Mouse (Mus musculus) intestine, embryonic 16.5 days (tissue): ENCODE measurements around the gene Ren1. TPM values are rescaled to one million over a fixed set of nuclear protein-coding genes. Genes with fewer than 3 reads are reported as not detected.

ENCODE experiments used
- ATAC-seq: fragments of 200-750 bp; cut with Nextera tagmentation; 2 replicates; pipeline ENCODE4 v1.8.0; 2017; ENCODE audit warnings: moderate TSS enrichment, moderate library complexity
- H3K27ac ChIP-seq: fragments of 300-500 bp; sonication (generic); 2 replicates; pipeline ENCODE4 v1.5.1; 2014; ENCODE audit warnings: mild to moderate bottlenecking, low read length
- H3K27me3 ChIP-seq: fragments of 300-500 bp; sonication (generic); replicated peaks from 2 replicates; pipeline ENCODE4 v1.6.1; 2014; ENCODE audit warnings: low read length, control low read depth, mixed read lengths; ENCODE audit not compliant: control insufficient read depth, insufficient read depth
- H3K36me3 ChIP-seq: fragments of 300-500 bp; sonication (generic); 2 replicates; pipeline ENCODE4 v1.6.1; 2014; ENCODE audit warnings: low read length, control low read depth; ENCODE audit not compliant: control insufficient read depth, insufficient read depth
- H3K4me1 ChIP-seq: fragments of 300-500 bp; sonication (generic); 2 replicates; pipeline ENCODE4 v1.6.1; 2014; ENCODE audit warnings: low read length, control low read depth, mixed read lengths; ENCODE audit not compliant: control insufficient read depth, insufficient read depth
- H3K4me2 ChIP-seq: fragments of 300-500 bp; sonication (generic); 2 replicates; pipeline ENCODE4 v1.6.1; 2014; ENCODE audit warnings: low read depth, low read length, control low read depth
- H3K4me3 ChIP-seq: fragments of 300-500 bp; sonication (generic); 2 replicates; pipeline ENCODE4 v1.5.1; 2014; ENCODE audit warnings: mild to moderate bottlenecking, low read length
- H3K9ac ChIP-seq: fragments of 300-500 bp; sonication (generic); 2 replicates; pipeline ENCODE4 v1.6.1; 2014; ENCODE audit warnings: low read depth, low read length
- H3K9me3 ChIP-seq: fragments of 300-500 bp; sonication (generic); 2 replicates; pipeline ENCODE4 v1.6.1; 2016; ENCODE audit warnings: low read length, control low read depth; ENCODE audit not compliant: control insufficient read depth
- WGBS: fragments of 180-500 bp; shearing (Covaris S2); extraction: QIAGEN DNeasy Blood & Tissue Kit; methylation state at CpG from one replicate; pipeline ENCODE4 v1.1.7; 2014; 5-methylcytosine and 5-hydroxymethylcytosine counted together
- polyA plus RNA-seq: library from polyadenylated mRNA; unstranded; fragments of >200 nt; fragmentation: Nextera tagmentation; extraction: Ambion mirVana; gene quantifications from 2 replicates; pipeline ENCODE4 v1.2.1, GENCODE M21; 2015

Ren1 gene
- polyA plus RNA-seq, 1 experiment from 2014 or later, result 6.7 TPM

DNA sequence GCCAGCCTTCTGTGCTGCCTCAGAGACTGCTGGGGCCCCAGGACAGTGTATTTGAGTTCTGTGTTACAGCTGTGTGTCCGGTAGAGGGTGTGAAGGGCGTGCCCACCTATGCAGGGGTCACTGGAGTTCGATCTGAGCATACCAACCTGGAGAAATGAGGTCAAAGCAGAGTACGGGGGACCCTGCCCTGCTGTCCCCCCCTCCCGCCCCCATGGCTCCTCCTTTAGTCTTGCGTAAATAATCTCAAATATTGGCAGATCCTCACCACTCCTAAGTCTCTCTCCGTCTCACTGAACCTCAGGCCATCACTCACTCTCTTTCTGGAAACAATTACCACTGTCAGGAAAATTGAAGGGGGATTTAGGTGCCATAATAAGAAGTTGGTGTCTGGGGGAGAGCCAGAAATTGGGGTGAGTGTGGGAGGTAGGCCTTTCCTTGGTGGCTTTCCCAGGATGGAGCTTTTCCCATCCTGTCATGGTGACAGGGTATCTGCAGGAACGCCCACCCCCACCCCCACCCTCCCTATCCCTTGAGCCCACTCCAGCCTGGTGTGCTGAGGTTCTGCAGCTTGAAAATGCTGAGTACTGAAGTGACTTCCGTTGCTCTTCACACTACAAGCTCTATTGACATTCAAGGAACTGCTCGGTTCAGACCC lies 16.8 kb downstream of the Ren1 start:
- Histone ChIP-seq H3K27ac (no peak overlapping the region), H3K9me3 (no peaks in the 10 kb centered on the region), H3K36me3 (no peaks in the 10 kb centered on the region), H3K4me1 (peaks cover 33% of the 10 kb centered on the region), H3K9ac (no peak overlapping the region), H3K4me3 (no peak overlapping the region), H3K4me2 (no peak overlapping the region), H3K27me3 (peaks cover 5% of the 10 kb centered on the region)
- ATAC-seq, result no peak
- 52% methylated on average over 10 of the region's 10 CpGs for WGBS

DNA sequence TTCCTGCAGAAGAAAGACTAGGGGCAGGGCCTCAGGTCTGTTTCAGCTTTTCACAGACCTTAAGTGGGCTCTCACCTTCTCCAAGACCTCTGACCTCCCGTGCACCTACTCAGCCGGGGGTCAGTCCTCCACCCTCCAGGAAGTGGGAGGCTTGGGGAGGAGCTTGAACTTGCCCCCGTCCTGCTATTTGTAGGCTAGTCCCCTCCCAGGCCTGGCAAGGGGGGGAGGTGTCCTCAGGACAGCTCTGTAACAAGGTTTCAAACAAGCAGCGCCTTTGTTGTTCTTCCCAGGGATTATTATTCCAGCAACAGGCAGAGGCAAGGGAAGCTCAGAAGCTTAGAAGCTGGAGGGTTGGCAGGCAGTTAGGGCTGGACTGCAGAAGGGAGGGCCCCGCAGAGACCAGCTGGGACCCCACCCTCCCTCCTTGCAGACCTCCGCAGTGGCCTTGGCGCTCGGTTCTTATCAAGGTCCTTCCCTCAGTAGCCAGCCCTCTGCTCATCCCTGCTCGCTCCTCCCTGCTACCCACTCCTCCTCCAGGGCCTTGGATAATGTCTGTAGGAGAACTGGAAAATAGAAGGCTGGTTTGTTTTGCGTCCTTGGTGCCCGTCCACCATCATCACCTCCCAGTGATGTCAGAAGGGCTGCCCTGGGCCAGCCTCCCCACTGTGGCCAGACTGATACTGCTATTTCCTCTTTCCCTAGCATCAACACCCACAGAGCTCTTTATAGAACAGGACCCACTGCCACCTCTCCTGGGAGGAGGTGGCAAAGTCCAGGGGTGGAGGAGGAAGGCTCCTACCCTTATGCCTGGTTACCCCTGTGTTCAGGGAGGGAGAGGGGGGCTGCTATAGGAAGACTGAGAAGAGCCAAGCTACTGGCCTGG lies 17.5 kb downstream of the Ren1 start:
- ATAC-seq, result no peak
- 15% methylated on average over 11 of the region's 11 CpGs for WGBS
- Histone ChIP-seq H3K27ac (no peak overlapping the region), H3K9ac (peak overlapping the region; percentile 25; the same call in 1 of the 2 replicates), H3K27me3 (peaks cover 5% of the 10 kb centered on the region), H3K4me1 (peaks cover 36% of the 10 kb centered on the region), H3K4me2 (no peak overlapping the region), H3K36me3 (no peaks in the 10 kb centered on the region), H3K4me3 (no peak overlapping the region), H3K9me3 (no peaks in the 10 kb centered on the region)

DNA sequence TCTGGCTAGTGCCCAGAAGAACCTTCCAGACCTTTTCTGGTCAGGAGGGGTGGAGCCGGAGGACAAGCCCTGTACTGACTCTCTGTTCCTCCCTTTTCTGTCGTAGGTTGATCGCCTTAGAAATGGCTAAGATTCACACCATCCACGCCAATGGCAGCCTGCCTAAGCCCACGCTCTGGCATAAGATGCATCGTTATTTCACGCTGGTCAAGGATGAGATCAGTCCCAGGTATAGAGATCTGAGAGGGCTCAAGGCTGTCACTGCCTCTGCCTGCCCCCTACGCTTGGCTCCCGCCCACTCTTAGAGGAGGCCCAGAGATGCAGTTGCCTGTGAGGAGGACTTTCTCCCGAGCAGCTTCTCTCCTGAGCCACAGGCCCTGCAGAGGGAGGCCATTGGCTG lies 18.3 kb downstream of the Ren1 start:
- Histone ChIP-seq H3K27me3 (peaks cover 5% of the 10 kb centered on the region), H3K36me3 (no peaks in the 10 kb centered on the region), H3K4me3 (no peak overlapping the region), H3K4me2 (no peak overlapping the region), H3K27ac (no peak overlapping the region), H3K9me3 (no peaks in the 10 kb centered on the region), H3K4me1 (peaks cover 32% of the 10 kb centered on the region), H3K9ac (no peak overlapping the region)
- WGBS, result 74% methylated on average over 10 of the region's 10 CpGs
- ATAC-seq, result no peak

DNA sequence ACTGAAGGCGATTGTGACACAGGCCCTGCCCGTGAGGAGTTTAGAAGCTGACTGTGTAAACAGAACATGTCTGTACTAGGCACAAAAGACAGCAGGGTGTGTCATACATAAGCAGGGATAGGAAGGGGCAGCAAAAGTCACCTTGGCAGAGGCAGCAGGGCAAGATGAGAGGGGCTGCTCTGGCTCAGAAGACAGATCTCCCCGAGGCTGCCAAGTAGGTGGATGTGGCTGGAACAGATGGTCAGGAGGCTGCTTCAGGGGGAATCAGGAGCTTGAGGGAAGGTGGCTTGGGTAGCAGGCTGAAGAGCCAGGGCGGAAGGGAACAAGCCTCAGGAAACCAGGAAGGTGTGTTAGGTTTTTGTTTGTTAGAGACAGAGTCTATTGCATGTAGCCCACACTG lies 20.0 kb downstream of the Ren1 start:
- WGBS, result 54% methylated on average over 4 of the region's 4 CpGs
- Histone ChIP-seq H3K9me3 (no peaks in the 10 kb centered on the region), H3K27ac (no peak overlapping the region), H3K36me3 (no peaks in the 10 kb centered on the region), H3K4me2 (no peak overlapping the region), H3K4me3 (no peak overlapping the region), H3K4me1 (peaks cover 22% of the 10 kb centered on the region), H3K27me3 (no peaks in the 10 kb centered on the region), H3K9ac (no peak overlapping the region)
- peak; percentile 6; the same call in 1 of the 2 replicates for ATAC-seq

DNA sequence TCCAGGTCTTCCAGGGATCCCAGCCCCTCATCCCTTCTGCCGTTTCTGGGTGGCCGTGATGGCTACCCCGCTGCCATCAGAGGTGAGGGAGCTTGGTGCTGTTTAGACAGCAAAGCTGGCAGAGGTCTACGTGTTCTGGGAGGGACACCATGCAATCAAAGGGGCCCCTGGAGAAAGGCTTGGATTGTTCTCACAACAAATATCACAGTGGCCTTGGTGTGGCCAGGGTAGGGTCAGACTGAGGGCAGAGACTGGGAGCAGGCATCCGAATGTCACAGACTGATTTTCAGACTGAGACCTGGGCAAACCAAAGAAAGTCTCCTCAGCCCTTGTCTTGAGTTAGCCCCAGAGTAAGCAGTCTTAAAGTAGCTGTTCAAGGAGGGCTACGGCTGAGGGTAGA lies 21.1 kb downstream of the Ren1 start:
- no peak for ATAC-seq
- Histone ChIP-seq H3K9me3 (no peaks in the 10 kb centered on the region), H3K4me1 (peaks cover 30% of the 10 kb centered on the region), H3K27ac (no peak overlapping the region), H3K36me3 (no peaks in the 10 kb centered on the region), H3K27me3 (no peaks in the 10 kb centered on the region), H3K4me3 (no peak overlapping the region), H3K9ac (no peak overlapping the region), H3K4me2 (no peak overlapping the region)
- 77% methylated on average over 6 of the region's 6 CpGs for WGBS

DNA sequence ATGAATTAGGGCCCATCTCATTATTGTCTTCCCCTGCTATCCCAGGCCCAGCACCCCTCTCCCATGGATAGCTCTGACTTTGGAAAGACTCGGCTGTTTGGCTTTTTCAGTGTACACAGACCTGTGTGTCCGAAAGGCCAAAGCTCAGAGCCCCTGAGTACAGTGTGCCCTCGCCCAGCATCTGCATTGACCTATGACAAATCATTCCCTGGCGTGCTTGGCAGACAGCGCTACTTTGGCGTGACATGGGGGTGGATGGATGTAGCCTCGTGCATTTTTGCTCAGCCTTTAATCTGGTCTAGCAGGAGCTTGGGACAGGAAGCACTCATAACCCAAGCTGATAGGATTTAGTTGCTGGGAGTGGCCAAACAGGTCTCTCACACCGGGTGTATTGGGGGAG lies 21.8 kb downstream of the Ren1 start:
- H3K27me3 ChIP-seq, result no peaks in the 10 kb centered on the region
- no peak overlapping the region for H3K27ac ChIP-seq
- H3K9me3 ChIP-seq, result no peaks in the 10 kb centered on the region
- H3K36me3 ChIP-seq, result no peaks in the 10 kb centered on the region
- H3K4me3 ChIP-seq, result no peak overlapping the region
- H3K4me1 ChIP-seq, result peaks cover 28% of the 10 kb centered on the region
- 55% methylated on average over 8 of the region's 8 CpGs for WGBS
- no peak overlapping the region for H3K4me2 ChIP-seq
- no peak for ATAC-seq
- H3K9ac ChIP-seq, result no peak overlapping the region

DNA sequence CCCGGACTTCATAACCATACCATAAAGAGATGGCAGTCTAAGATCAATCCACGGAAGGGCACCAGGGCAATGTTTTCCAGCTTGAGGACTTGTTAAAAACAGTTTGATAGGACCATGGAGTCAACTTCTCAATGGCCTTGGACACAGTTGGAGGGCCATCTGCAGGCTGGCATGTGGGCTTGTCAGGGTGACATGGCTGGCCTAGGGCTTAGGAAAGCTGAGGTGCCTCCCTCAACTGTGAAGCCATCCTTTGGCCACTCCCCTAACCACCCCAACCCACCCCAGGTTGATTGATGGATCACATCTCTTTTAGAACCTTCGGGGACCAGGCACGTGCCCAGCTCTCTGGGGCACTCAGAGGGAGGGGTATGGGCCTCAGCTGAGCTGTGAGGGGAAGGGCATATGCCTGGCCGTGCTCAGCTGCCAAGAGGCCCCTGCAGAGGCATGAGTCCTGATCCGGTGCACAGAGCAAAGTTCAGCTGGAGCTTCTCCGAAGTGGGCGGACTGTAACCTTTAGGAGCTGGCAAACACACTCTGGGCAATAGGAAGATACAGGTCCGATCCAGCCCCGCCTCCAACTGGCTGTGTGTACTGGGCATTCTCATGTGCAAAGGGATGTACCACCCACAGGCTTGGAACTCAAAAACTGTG lies 25.5 kb downstream of the Ren1 start:
- H3K27ac ChIP-seq, result no peak overlapping the region
- 39% methylated on average over 10 of the region's 10 CpGs for WGBS
- peak; percentile 91 for ATAC-seq

DNA sequence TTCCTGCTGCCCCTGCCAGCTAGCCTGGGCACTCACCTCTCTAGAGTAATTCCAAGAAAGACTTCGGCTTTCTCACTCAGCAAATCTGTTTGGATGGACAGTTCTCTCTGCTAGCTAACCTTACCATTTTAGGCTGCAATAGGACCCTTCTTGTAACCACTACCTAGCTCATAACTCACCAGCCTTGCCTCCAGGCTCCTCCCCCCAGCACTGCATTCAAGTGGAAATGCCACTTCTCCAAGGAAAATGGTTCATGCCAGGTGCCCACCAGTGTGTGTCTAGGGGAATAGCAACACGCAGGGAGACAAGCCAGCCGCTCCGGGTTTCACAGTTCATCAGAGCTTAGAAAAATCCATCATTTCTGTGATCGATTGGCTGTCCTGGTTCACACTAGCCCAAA lies 27.2 kb downstream of the Ren1 start:
- Histone ChIP-seq H3K4me1 (peaks cover 10% of the 10 kb centered on the region; the same call in 1 of the 2 replicates), H3K9ac (no peak overlapping the region), H3K4me2 (no peak overlapping the region), H3K27ac (no peak overlapping the region), H3K27me3 (no peaks in the 10 kb centered on the region), H3K9me3 (no peaks in the 10 kb centered on the region), H3K36me3 (no peaks in the 10 kb centered on the region), H3K4me3 (no peak overlapping the region)
- no peak for ATAC-seq
- 87% methylated on average over 5 of the region's 5 CpGs for WGBS

More for the DNA sequence above, 25.5 kb downstream of the Ren1 start:
- H3K27me3 ChIP-seq, result no peaks in the 10 kb centered on the region
- H3K9me3 ChIP-seq, result no peaks in the 10 kb centered on the region
- no peak overlapping the region for H3K4me3 ChIP-seq
- H3K9ac ChIP-seq, result no peak overlapping the region
- peaks cover 13% of the 10 kb centered on the region; the same call in 1 of the 2 replicates for H3K4me1 ChIP-seq
- no peak overlapping the region for H3K4me2 ChIP-seq
- H3K36me3 ChIP-seq, result no peaks in the 10 kb centered on the region

DNA sequence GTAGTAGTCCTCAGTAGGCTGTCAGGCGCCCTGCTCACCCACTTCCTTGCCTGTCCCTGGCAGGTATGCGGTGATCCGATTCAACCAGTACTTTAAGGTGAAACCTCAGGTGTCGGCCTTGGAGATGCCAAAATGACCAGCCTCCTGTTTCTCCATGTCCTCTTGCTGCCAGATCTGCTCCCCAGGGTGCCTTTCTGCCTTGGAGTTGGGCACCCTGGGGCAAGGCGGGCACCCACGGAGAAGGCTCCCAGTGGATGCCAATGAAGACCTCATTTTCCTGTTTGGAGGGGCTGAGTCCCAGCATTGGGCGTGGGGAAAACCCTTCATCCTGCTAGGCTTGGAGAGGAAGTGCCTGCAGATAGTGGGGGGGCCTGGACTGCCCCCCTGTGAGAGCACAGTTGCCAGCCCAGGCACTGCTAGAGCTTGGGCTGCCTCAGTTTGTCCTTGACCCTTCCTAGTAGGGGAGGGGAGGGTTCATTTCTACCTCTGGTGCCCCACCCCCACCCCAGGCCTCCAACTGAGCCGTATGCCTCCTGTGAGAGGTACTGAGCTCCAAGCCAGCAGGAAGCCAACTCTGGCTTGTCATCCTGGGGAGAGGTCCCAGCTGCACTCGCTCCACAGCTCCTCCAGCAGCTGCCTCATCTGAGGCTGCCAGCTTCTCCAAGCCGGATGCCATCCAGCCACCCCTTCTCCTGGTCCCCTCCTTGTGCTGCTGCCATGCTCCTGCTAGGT lies 29.1 kb downstream of the Ren1 start:
- 65% methylated on average over 10 of the region's 10 CpGs for WGBS
- H3K27ac ChIP-seq, result no peak overlapping the region
- no peak overlapping the region for H3K4me2 ChIP-seq
- no peak overlapping the region for H3K4me3 ChIP-seq
- H3K4me1 ChIP-seq, result peaks cover 10% of the 10 kb centered on the region; the same call in 1 of the 2 replicates
- H3K9me3 ChIP-seq, result no peaks in the 10 kb centered on the region
- no peaks in the 10 kb centered on the region for H3K27me3 ChIP-seq
- 0 out of 2 replicates have a peak overlapping the region, but pooled peaks have one; percentile 21 for H3K9ac ChIP-seq
- ATAC-seq, result no peak
- no peaks in the 10 kb centered on the region for H3K36me3 ChIP-seq
